Mouse (Mus musculus) hindbrain, embryonic 15.5 days (tissue): Measurements from ENCODE around the gene Olfr1042. TPM values are rescaled to one million over a fixed set of nuclear protein-coding genes. Genes with fewer than 3 reads are reported as not detected.
"Not testable (repeated sequence)": the region's sequence is repeated elsewhere in the genome, so short reads cannot be mapped to it uniquely, and the experiment has no call there.

Experiments
- ATAC-seq: fragments of 200-750 bp; cut with Nextera tagmentation; 2 replicates; pipeline ENCODE4 v1.8.0; 2017; ENCODE audit warnings: low read depth, moderate number of reproducible peaks, moderate TSS enrichment; ENCODE audit not compliant: low FRiP score
- H3K27ac ChIP-seq: fragments of 300-500 bp; sonication (generic); replicated peaks from 2 replicates; pipeline ENCODE4 v1.5.1; 2015; ENCODE audit warnings: mild to moderate bottlenecking, inconsistent platforms
- H3K27me3 ChIP-seq: fragments of 300-500 bp; sonication (generic); 2 replicates; pipeline ENCODE4 v1.6.1; 2015; ENCODE audit warnings: control low read depth, inconsistent platforms
- H3K36me3 ChIP-seq: fragments of 300-500 bp; sonication (generic); 2 replicates; pipeline ENCODE4 v1.6.1; 2015; ENCODE audit warnings: control low read depth, inconsistent platforms
- H3K4me1 ChIP-seq: fragments of 300-500 bp; sonication (generic); replicated peaks from 2 replicates; pipeline ENCODE4 v1.6.1; 2015; ENCODE audit warnings: control low read depth, inconsistent platforms
- H3K4me2 ChIP-seq: fragments of 300-500 bp; sonication (generic); 2 replicates; pipeline ENCODE4 v1.6.1; 2015; ENCODE audit warnings: moderate library complexity, mild to moderate bottlenecking, inconsistent platforms
- H3K4me3 ChIP-seq: fragments of 300-500 bp; sonication (generic); 2 replicates; pipeline ENCODE4 v1.5.1; 2015; ENCODE audit warnings: mild to moderate bottlenecking, inconsistent platforms
- H3K9ac ChIP-seq: fragments of 300-500 bp; sonication (generic); 2 replicates; pipeline ENCODE4 v1.6.1; 2015; ENCODE audit warnings: inconsistent platforms
- H3K9me3 ChIP-seq: fragments of 300-500 bp; sonication (generic); 2 replicates; pipeline ENCODE4 v1.6.1; 2016; ENCODE audit warnings: control low read depth, inconsistent platforms
- WGBS: fragments of 180-500 bp; shearing (Covaris S2); methylation state at CpG from one replicate; pipeline ENCODE4 v1.1.7; 2015; 5-methylcytosine and 5-hydroxymethylcytosine counted together
- polyA plus RNA-seq: library from polyadenylated mRNA; unstranded; fragments of >200 nt; fragmentation: Nextera tagmentation; extraction: Ambion mirVana; gene quantifications from 2 replicates; pipeline ENCODE4 v1.2.1, GENCODE M21; 2015

The Olfr1042 gene
- not detected in 2 replicates for polyA plus RNA-seq

GRCm38 (mm10) chr2:86161738-86162137 lies at the start of gene Olfr1042:
Gene Olfr1042, minus strand, starts transcription at chr2:86161838.
- Histone ChIP-seq H3K9ac (no peak within 1 kb of the TSS), H3K36me3 (no peaks in the 10 kb centered on the region), H3K9me3 (no peaks in the 10 kb centered on the region), H3K27me3 (no peaks in the 10 kb centered on the region), H3K4me3 (no peak within 1 kb of the TSS), H3K27ac (no peak within 1 kb of the TSS), H3K4me2 (no peak within 1 kb of the TSS), H3K4me1 (no peaks in the 10 kb centered on the region)
- no peak for ATAC-seq
- 77% methylated on average over 2 of the region's 2 CpGs for WGBS

GRCm38 (mm10) chr2:86202909-86203308 lies 41.3 kb upstream of the Olfr1042 start, which contains the start of gene Olfr1045:
Gene Olfr1045, minus strand, starts transcription at chr2:86203009.
- Histone ChIP-seq H3K4me3 (no peak within 1 kb of the TSS), H3K27ac (no peak within 1 kb of the TSS), H3K4me2 (no peak within 1 kb of the TSS), H3K9ac (no peak within 1 kb of the TSS), H3K36me3 (no peaks in the 10 kb centered on the region), H3K9me3 (no peaks in the 10 kb centered on the region), H3K27me3 (no peaks in the 10 kb centered on the region), H3K4me1 (no peaks in the 10 kb centered on the region)
- ATAC-seq, result no peak

GRCm38 (mm10) chr2:86195863-86196262 lies 34.2 kb upstream of the Olfr1042 start:
- 57% methylated on average over 1 of the region's 1 CpGs for WGBS
- Histone ChIP-seq H3K27me3 (no peaks in the 10 kb centered on the region), H3K4me1 (no peaks in the 10 kb centered on the region), H3K4me3 (no peak overlapping the region), H3K27ac (no peak overlapping the region), H3K9ac (no peak overlapping the region), H3K36me3 (no peaks in the 10 kb centered on the region), H3K4me2 (no peak overlapping the region), H3K9me3 (no peaks in the 10 kb centered on the region)
- no peak for ATAC-seq

GRCm38 (mm10) chr2:86185583-86185982 lies 23.9 kb upstream of the Olfr1042 start, which contains the start of gene Olfr52:
Gene Olfr52, minus strand, starts transcription at chr2:86185683.
- Histone ChIP-seq H3K27ac (no peak within 1 kb of the TSS), H3K36me3 (no peaks in the 10 kb centered on the region)
- ATAC-seq, result no peak

GRCm38 (mm10) chr2:86179950-86180349 lies 18.3 kb upstream of the Olfr1042 start:
- H3K27ac ChIP-seq, result no peak overlapping the region
- H3K9ac ChIP-seq, result no peak overlapping the region
- no peaks in the 10 kb centered on the region for H3K36me3 ChIP-seq
- no peaks in the 10 kb centered on the region for H3K9me3 ChIP-seq
- H3K4me1 ChIP-seq, result no peaks in the 10 kb centered on the region
- H3K27me3 ChIP-seq, result no peaks in the 10 kb centered on the region
- no peak overlapping the region for H3K4me3 ChIP-seq
- ATAC-seq, result no peak
- H3K4me2 ChIP-seq, result no peak overlapping the region
- WGBS, result 76% methylated on average over 3 of the region's 3 CpGs

More at GRCm38 (mm10) chr2:86185583-86185982, 23.9 kb upstream of the Olfr1042 start, which contains the start of gene Olfr52:
- Histone ChIP-seq H3K4me1 (no peaks in the 10 kb centered on the region), H3K9me3 (no peaks in the 10 kb centered on the region), H3K4me3 (no peak within 1 kb of the TSS), H3K9ac (no peak within 1 kb of the TSS), H3K27me3 (no peaks in the 10 kb centered on the region), H3K4me2 (no peak within 1 kb of the TSS)

- no peaks in the 10 kb centered on the region for H3K36me3 ChIP-seq
- no peak within 1 kb of the TSS for H3K9ac ChIP-seq
- ATAC-seq, result no peak
- no peaks in the 10 kb centered on the region for H3K27me3 ChIP-seq
- H3K27ac ChIP-seq, result no peak within 1 kb of the TSS
- H3K4me2 ChIP-seq, result no peak within 1 kb of the TSS
- H3K4me1 ChIP-seq, result no peaks in the 10 kb centered on the region
- H3K9me3 ChIP-seq, result no peaks in the 10 kb centered on the region
- H3K4me3 ChIP-seq, result no peak within 1 kb of the TSS
Observed at GRCm38 (mm10) chr2:86177720-86178119, 16.1 kb upstream of the Olfr1042 start, which contains the start of gene Olfr1044. Gene Olfr1044, minus strand, starts transcription at chr2:86177820.

GRCm38 (mm10) chr2:86175422-86175821 lies 13.8 kb upstream of the Olfr1042 start:
- not testable (repeated sequence) for H3K36me3 ChIP-seq, H3K9me3 ChIP-seq, H3K27ac ChIP-seq, H3K9ac ChIP-seq, H3K4me3 ChIP-seq, H3K4me2 ChIP-seq, H3K27me3 ChIP-seq, H3K4me1 ChIP-seq, ATAC-seq
- WGBS, result 82% methylated on average over 7 of the region's 7 CpGs

GRCm38 (mm10) chr2:86167422-86167821 lies 5.8 kb upstream of the Olfr1042 start, which contains the start of gene Olfr1043:
Gene Olfr1043, minus strand, starts transcription at chr2:86167522.
- 96% methylated on average over 2 of the region's 2 CpGs for WGBS
- H3K27me3 ChIP-seq, result no peaks in the 10 kb centered on the region
- no peak for ATAC-seq

GRCm38 (mm10) chr2:86146632-86147031 lies 15.0 kb downstream of the Olfr1042 start, which contains the start of gene Olfr1040:
Gene Olfr1040, minus strand, starts transcription at chr2:86146732.
- H3K27ac ChIP-seq, result no peak within 1 kb of the TSS
- no peaks in the 10 kb centered on the region for H3K9me3 ChIP-seq
- no peaks in the 10 kb centered on the region for H3K4me1 ChIP-seq
- H3K36me3 ChIP-seq, result no peaks in the 10 kb centered on the region
- no peak for ATAC-seq
- no peak within 1 kb of the TSS for H3K4me2 ChIP-seq
- H3K9ac ChIP-seq, result no peak within 1 kb of the TSS
- H3K27me3 ChIP-seq, result no peaks in the 10 kb centered on the region
- no peak within 1 kb of the TSS for H3K4me3 ChIP-seq
- WGBS, result 95% methylated on average over 1 of the region's 1 CpGs

More at GRCm38 (mm10) chr2:86167422-86167821, 5.8 kb upstream of the Olfr1042 start, which contains the start of gene Olfr1043:
- H3K4me1 ChIP-seq, result no peaks in the 10 kb centered on the region
- H3K36me3 ChIP-seq, result no peaks in the 10 kb centered on the region
- H3K9ac ChIP-seq, result no peak within 1 kb of the TSS
- no peaks in the 10 kb centered on the region for H3K9me3 ChIP-seq
- no peak within 1 kb of the TSS for H3K4me2 ChIP-seq
- no peak within 1 kb of the TSS for H3K27ac ChIP-seq
- no peak within 1 kb of the TSS for H3K4me3 ChIP-seq

GRCm38 (mm10) chr2:86135828-86136227 lies 25.8 kb downstream of the Olfr1042 start, which contains the start of gene Olfr1039:
Gene Olfr1039, minus strand, starts transcription at chr2:86135928.
- no peak for ATAC-seq
- Histone ChIP-seq H3K27me3 (no peaks in the 10 kb centered on the region), H3K36me3 (no peaks in the 10 kb centered on the region), H3K27ac (no peak within 1 kb of the TSS), H3K4me3 (no peak within 1 kb of the TSS), H3K4me1 (no peaks in the 10 kb centered on the region), H3K4me2 (no peak within 1 kb of the TSS), H3K9ac (no peak within 1 kb of the TSS), H3K9me3 (no peaks in the 10 kb centered on the region)
- WGBS, result 97% methylated on average over 1 of the region's 1 CpGs

Other genes starting within 250 kb of the Olfr1042 start
- not detected in 2 replicates for gene Olfr1025-ps1, start 246.6 kb downstream of the Olfr1042 start, polyA plus RNA-seq
- not detected in 2 replicates for gene Olfr1026, start 240.3 kb downstream of the Olfr1042 start, polyA plus RNA-seq
- not detected in 2 replicates for gene Olfr1028, start 211.4 kb downstream of the Olfr1042 start, polyA plus RNA-seq
- gene Olfr1029, start 187.9 kb downstream of the Olfr1042 start, polyA plus RNA-seq, result not detected in 2 replicates
- not detected in 2 replicates for gene Olfr1030, start 182.6 kb downstream of the Olfr1042 start, polyA plus RNA-seq
- not detected in 2 replicates for gene Olfr1031, start 171.5 kb downstream of the Olfr1042 start, polyA plus RNA-seq
- gene Olfr1032, start 156.3 kb downstream of the Olfr1042 start, polyA plus RNA-seq, result not detected in 2 replicates
- 0.25 TPM in 1 of 2 replicates, not detected in the other for gene Olfr1033, start 141.2 kb downstream of the Olfr1042 start, polyA plus RNA-seq
- gene Olfr1034, start 116.0 kb downstream of the Olfr1042 start, polyA plus RNA-seq, result not detected in 2 replicates
- not detected in 2 replicates for gene Olfr1036, start 87.8 kb downstream of the Olfr1042 start, polyA plus RNA-seq
- not detected in 2 replicates for gene Olfr1037, start 74.5 kb downstream of the Olfr1042 start, polyA plus RNA-seq
- gene Olfr1039, start 25.9 kb downstream of the Olfr1042 start, polyA plus RNA-seq, result not detected in 2 replicates
- gene Olfr1040, start 15.1 kb downstream of the Olfr1042 start, polyA plus RNA-seq, result not detected in 2 replicates
- not detected in 2 replicates for gene Olfr1043, start 5.7 kb upstream of the Olfr1042 start, polyA plus RNA-seq
- not detected in 2 replicates for gene Olfr1044, start 16.0 kb upstream of the Olfr1042 start, polyA plus RNA-seq
- not detected in 2 replicates for gene Olfr52, start 23.8 kb upstream of the Olfr1042 start, polyA plus RNA-seq
- gene Olfr1045, start 41.2 kb upstream of the Olfr1042 start, polyA plus RNA-seq, result not detected in 2 replicates
- gene Olfr1046, start 57.5 kb upstream of the Olfr1042 start, polyA plus RNA-seq, result not detected in 2 replicates
- gene Olfr1047, start 69.6 kb upstream of the Olfr1042 start, polyA plus RNA-seq, result not detected in 2 replicates
- gene Olfr1048, start 78.5 kb upstream of the Olfr1042 start, polyA plus RNA-seq, result not detected in 2 replicates
- gene Olfr1049, start 96.5 kb upstream of the Olfr1042 start, polyA plus RNA-seq, result not detected in 2 replicates
- not detected in 2 replicates for gene Olfr1051, start 117.2 kb upstream of the Olfr1042 start, polyA plus RNA-seq
- gene Olfr1052, start 130.6 kb upstream of the Olfr1042 start, polyA plus RNA-seq, result not detected in 2 replicates
- not detected in 2 replicates for gene Olfr1053, start 153.4 kb upstream of the Olfr1042 start, polyA plus RNA-seq
- not detected in 2 replicates for gene Olfr1054, start 173.6 kb upstream of the Olfr1042 start, polyA plus RNA-seq
- not detected in 2 replicates for gene Olfr1055, start 188.4 kb upstream of the Olfr1042 start, polyA plus RNA-seq
- not detected in 2 replicates for gene Olfr1056, start 200.6 kb upstream of the Olfr1042 start, polyA plus RNA-seq
- gene Olfr1057, start 216.6 kb upstream of the Olfr1042 start, polyA plus RNA-seq, result not detected in 2 replicates
- gene Olfr1058, start 226.7 kb upstream of the Olfr1042 start, polyA plus RNA-seq, result not detected in 2 replicates